Mouse (Mus musculus): ENCODE results near the gene 4930503B20Rik. TPM values are rescaled to one million over a fixed set of nuclear protein-coding genes. Genes with fewer than 3 reads are reported as not detected.

4930503B20Rik gene
- total and polyA plus RNA-seq, 2 experiments from 2014 or later = 0.12 TPM; not detected in 1

DNA sequence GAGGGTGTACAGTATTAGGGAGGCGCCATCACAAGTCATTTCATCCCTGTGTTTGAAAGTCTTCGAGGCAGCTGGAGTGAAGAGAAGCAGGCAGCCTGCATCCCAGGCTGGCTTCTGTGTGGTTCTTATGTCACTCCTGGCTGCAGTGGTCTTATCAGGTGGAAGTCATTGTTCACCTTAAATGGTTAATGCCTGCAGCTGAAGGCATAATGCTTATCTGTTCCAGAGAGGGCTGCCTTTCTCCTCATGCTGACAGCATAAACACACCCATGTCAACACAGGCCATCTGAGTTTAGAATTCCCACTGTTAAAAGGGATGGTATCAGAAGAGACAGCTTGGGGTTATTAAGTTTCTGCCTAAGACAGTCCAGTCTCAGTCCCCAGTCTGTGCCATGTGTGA is 49.9 kb downstream of the 4930503B20Rik start:
- 0 out of 2 replicates have a peak, but pooled peaks cover 3% of the 10 kb centered on the region for H3K4me1 ChIP-seq (ENCODE audit: insufficient read depth)
- WGBS = 86% methylated on average over 2 of the region's 2 CpGs

DNA sequence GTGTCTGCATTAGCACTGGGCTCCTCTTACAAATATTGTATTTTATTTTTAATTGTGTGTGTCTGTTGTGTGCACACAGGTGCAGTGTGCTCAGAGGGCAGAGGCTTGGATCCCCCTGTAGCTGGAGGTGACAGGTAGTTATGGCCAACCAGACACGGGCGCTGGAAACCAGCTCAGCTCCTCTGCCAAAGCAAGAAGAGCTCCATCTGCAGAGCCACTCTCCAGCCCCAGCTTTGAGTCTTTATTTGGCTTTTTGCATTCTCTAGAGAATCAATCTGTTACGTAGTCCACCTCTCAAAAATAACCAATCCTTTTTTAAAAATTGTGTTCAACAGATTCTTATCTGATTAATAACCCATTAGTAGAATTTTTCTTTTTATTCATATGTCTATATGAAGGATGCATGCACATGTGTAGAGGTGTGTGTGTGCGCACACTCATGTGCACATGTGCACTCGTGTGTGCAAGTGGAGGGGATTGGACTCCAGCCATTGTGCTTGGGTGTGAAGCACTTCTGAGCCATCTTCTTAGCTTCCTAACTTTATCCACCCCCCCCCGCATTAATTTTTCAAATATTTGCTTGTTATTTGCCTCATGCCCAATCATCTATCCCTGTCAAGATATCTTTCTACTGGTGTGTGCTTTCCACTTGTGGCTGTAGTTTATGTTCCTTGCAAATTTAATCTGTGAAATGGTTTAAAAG is 51.8 kb downstream of the 4930503B20Rik start:
- Histone ChIP-seq H3K4me2 (ENCODE audit: low read depth) (no peak overlapping the region), H3K27ac (ENCODE audit: low read depth, low read length) (no peak overlapping the region), H3K27me3 (ENCODE audit: insufficient read depth, low read length) (no peaks in the 10 kb centered on the region), H3K4me1 (ENCODE audit: insufficient read depth) (0 out of 2 replicates have a peak, but pooled peaks cover 3% of the 10 kb centered on the region), H3K36me3 (ENCODE audit: insufficient read depth) (no peaks in the 10 kb centered on the region), H3K9ac (no peak overlapping the region), H3K9me3 (ENCODE audit: low read length) (no peaks in the 10 kb centered on the region), H3K4me3 (ENCODE audit: low read depth, low read length) (no peak overlapping the region)
- no peak for TF ChIP-seq CTCF (IDR thresholded peaks at IDR 0.05; ENCODE audit: low read depth)
- WGBS = 84% methylated on average over 6 of the region's 6 CpGs
- DNase-seq = no peak
- no peak for ATAC-seq

More for the DNA sequence above, 49.9 kb downstream of the 4930503B20Rik start:
- Histone ChIP-seq H3K4me2 (ENCODE audit: low read depth) (no peak overlapping the region), H3K9me3 (ENCODE audit: low read length) (no peaks in the 10 kb centered on the region), H3K4me3 (ENCODE audit: low read depth, low read length) (no peak overlapping the region), H3K27ac (ENCODE audit: low read depth, low read length) (no peak overlapping the region), H3K27me3 (ENCODE audit: insufficient read depth, low read length) (no peaks in the 10 kb centered on the region), H3K36me3 (ENCODE audit: insufficient read depth) (no peaks in the 10 kb centered on the region), H3K9ac (no peak overlapping the region)
- DNase-seq = no peak
- TF ChIP-seq CTCF (IDR thresholded peaks at IDR 0.05; ENCODE audit: low read depth) = no peak
- no peak for ATAC-seq

DNA sequence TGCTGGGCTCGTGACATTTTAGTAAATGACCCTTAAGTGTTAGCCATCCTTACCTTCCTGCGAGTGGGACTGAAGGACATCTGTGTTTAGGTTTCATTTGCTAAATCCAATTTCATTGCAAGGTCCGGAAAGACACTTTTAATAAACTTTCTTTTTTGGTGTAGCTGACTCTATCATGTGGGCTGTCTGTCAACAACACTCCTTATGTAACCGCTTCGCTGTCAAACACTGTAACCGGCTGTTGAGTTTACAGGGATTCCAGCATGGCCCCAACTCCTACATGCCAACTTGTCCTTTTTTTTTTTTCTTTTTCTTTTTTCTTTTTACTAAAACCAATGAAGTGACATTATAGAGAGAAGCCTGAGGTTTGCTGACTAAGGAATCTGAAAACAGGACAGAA is 52.7 kb downstream of the 4930503B20Rik start:
- Histone ChIP-seq H3K27ac (ENCODE audit: low read depth, low read length) (no peak overlapping the region), H3K4me1 (ENCODE audit: insufficient read depth) (0 out of 2 replicates have a peak, but pooled peaks cover 3% of the 10 kb centered on the region), H3K4me3 (ENCODE audit: low read depth, low read length) (no peak overlapping the region), H3K27me3 (ENCODE audit: insufficient read depth, low read length) (no peaks in the 10 kb centered on the region), H3K36me3 (ENCODE audit: insufficient read depth) (no peaks in the 10 kb centered on the region), H3K4me2 (ENCODE audit: low read depth) (no peak overlapping the region), H3K9me3 (ENCODE audit: low read length) (no peaks in the 10 kb centered on the region), H3K9ac (no peak overlapping the region)
- TF ChIP-seq CTCF (IDR thresholded peaks at IDR 0.05; ENCODE audit: low read depth) = no peak
- DNase-seq = no peak
- 69% methylated on average over 6 of the region's 6 CpGs for WGBS
- no peak for ATAC-seq

DNA sequence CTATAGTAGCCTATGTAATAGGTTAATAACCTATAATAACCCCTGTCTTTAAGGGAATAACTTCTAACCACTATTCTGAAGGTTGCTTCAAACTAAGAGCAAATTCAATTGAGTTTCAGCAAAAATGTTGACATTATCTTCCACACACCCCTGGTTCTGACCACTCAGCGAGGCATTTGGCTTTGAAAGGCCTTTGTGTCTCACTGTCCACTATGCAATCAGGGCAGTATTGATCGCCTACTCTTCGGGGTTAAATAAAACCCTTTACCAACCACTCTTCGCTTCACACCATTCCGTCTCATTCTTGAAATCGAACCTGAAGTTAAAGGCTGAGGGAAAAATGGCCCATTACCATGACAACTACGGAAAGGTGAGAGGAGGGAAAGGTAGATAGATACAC is 54.3 kb downstream of the 4930503B20Rik start:
- H3K4me3 ChIP-seq (ENCODE audit: low read depth, low read length) = no peak overlapping the region
- DNase-seq (no peak), ATAC-seq (no peak)
- no peak overlapping the region for H3K27ac ChIP-seq (ENCODE audit: low read depth, low read length)
- 0 out of 2 replicates have a peak, but pooled peaks cover 3% of the 10 kb centered on the region for H3K4me1 ChIP-seq (ENCODE audit: insufficient read depth)
- WGBS = 86% methylated on average over 7 of the region's 7 CpGs
- H3K9me3 ChIP-seq (ENCODE audit: low read length) = no peaks in the 10 kb centered on the region
- H3K4me2 ChIP-seq (ENCODE audit: low read depth) = no peak overlapping the region
- no peak for TF ChIP-seq CTCF (IDR thresholded peaks at IDR 0.05; ENCODE audit: low read depth)
- no peaks in the 10 kb centered on the region for H3K27me3 ChIP-seq (ENCODE audit: insufficient read depth, low read length)
- no peaks in the 10 kb centered on the region for H3K36me3 ChIP-seq (ENCODE audit: insufficient read depth)
- H3K9ac ChIP-seq = no peak overlapping the region

DNA sequence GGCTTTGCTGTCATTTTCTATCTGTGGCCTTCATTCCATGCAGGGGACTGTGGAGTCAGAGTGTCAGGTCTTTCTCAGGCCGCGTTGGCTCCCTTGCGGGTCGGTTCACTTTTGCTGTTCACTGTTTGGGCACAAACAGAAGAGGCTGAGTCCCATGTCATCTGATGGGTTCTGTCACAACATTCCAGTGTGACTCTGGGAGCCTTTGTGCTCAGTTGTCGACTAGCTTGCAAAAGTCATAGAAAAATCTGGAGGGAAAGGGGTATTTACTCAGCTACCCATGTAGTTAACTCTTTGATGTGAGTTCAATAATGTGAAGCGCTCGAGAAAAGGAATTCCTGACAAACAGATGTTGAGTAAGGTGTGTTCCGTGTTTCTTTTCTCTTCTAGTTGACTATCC is 54.7 kb downstream of the 4930503B20Rik start:
- Histone ChIP-seq H3K4me1 (ENCODE audit: insufficient read depth) (0 out of 2 replicates have a peak, but pooled peaks cover 3% of the 10 kb centered on the region), H3K4me3 (ENCODE audit: low read depth, low read length) (no peak overlapping the region), H3K27me3 (ENCODE audit: insufficient read depth, low read length) (no peaks in the 10 kb centered on the region), H3K9me3 (ENCODE audit: low read length) (no peaks in the 10 kb centered on the region), H3K9ac (no peak overlapping the region), H3K36me3 (ENCODE audit: insufficient read depth) (no peaks in the 10 kb centered on the region), H3K4me2 (ENCODE audit: low read depth) (no peak overlapping the region), H3K27ac (ENCODE audit: low read depth, low read length) (no peak overlapping the region)
- 79% methylated on average over 8 of the region's 8 CpGs for WGBS
- DNase-seq (no peak), ATAC-seq (no peak)
- no peak for TF ChIP-seq CTCF (IDR thresholded peaks at IDR 0.05; ENCODE audit: low read depth)

DNA sequence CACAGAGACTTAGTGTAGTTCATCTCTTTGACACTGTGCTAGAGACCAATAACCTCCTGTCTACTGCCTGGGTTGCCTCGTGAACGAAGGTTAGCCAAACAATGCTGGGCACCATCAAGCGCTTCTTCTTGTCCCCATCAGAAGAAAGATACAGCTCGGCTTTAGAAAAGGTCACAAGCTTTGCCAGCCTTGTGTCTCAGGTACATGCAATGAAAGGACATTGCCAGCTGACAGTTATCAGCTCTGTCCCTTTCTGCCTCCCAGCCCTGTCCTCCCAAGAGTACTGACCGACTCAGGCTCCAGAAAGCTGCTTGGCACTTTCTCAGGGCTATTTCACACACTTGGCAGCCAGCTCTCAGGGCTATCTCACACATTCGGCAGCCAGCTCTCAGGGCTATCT is 55.7 kb downstream of the 4930503B20Rik start:
- 89% methylated on average over 6 of the region's 6 CpGs for WGBS
- Histone ChIP-seq H3K9me3 (ENCODE audit: low read length) (no peaks in the 10 kb centered on the region), H3K36me3 (ENCODE audit: insufficient read depth) (no peaks in the 10 kb centered on the region), H3K4me2 (ENCODE audit: low read depth) (no peak overlapping the region), H3K9ac (no peak overlapping the region), H3K27ac (ENCODE audit: low read depth, low read length) (no peak overlapping the region), H3K4me1 (ENCODE audit: insufficient read depth) (0 out of 2 replicates have a peak, but pooled peaks cover 3% of the 10 kb centered on the region), H3K27me3 (ENCODE audit: insufficient read depth, low read length) (no peaks in the 10 kb centered on the region), H3K4me3 (ENCODE audit: low read depth, low read length) (no peak overlapping the region)
- ATAC-seq (no peak), DNase-seq (no peak)
- no peak for TF ChIP-seq CTCF (IDR thresholded peaks at IDR 0.05; ENCODE audit: low read depth)

Other genes starting within 250 kb of the 4930503B20Rik start
- 43.2 and 43.5 TPM in 2 replicates for gene Ssx2ip, start 246.7 kb downstream of the 4930503B20Rik start, total RNA-seq (2014; rRNA removed)
- gene Ssx2ip, start 246.7 kb downstream of the 4930503B20Rik start, polyA plus RNA-seq (2015; fragmentation: Nextera tagmentation; extraction: Ambion mirVana) = 19.8 and 26.6 TPM in 2 replicates
- gene Ctbs, start 201.5 kb downstream of the 4930503B20Rik start, total RNA-seq (2014; rRNA removed) = 7.5 and 9.9 TPM in 2 replicates
- gene Ctbs, start 201.5 kb downstream of the 4930503B20Rik start, polyA plus RNA-seq (2015; fragmentation: Nextera tagmentation; extraction: Ambion mirVana) = 3.8 and 4.4 TPM in 2 replicates
- gene Spata1, start 151.6 kb downstream of the 4930503B20Rik start, total RNA-seq (2014; rRNA removed) = 6.0 and 13.5 TPM in 2 replicates
- 4.3 and 6.5 TPM in 2 replicates for gene Spata1, start 151.6 kb downstream of the 4930503B20Rik start, polyA plus RNA-seq (2015; fragmentation: Nextera tagmentation; extraction: Ambion mirVana)
- gene Gng5, start 151.5 kb downstream of the 4930503B20Rik start, total RNA-seq (2014; rRNA removed) = 73.7 and 90.4 TPM in 2 replicates
- gene Gng5, start 151.5 kb downstream of the 4930503B20Rik start, polyA plus RNA-seq (2015; fragmentation: Nextera tagmentation; extraction: Ambion mirVana) = 291 and 344 TPM in 2 replicates
- 36.7 and 39.9 TPM in 2 replicates for gene Rpf1, start 129.9 kb downstream of the 4930503B20Rik start, total RNA-seq (2014; rRNA removed)
- 27.4 and 29.4 TPM in 2 replicates for gene Rpf1, start 129.9 kb downstream of the 4930503B20Rik start, polyA plus RNA-seq (2015; fragmentation: Nextera tagmentation; extraction: Ambion mirVana)
- gene Uox, start 80.9 kb downstream of the 4930503B20Rik start, total RNA-seq (2014; rRNA removed) = 0.08 and 0.43 TPM in 2 replicates
- 0.19 and 0.25 TPM in 2 replicates for gene Uox, start 80.9 kb downstream of the 4930503B20Rik start, polyA plus RNA-seq (2015; fragmentation: Nextera tagmentation; extraction: Ambion mirVana)
- gene Dnase2b, start 35.7 kb downstream of the 4930503B20Rik start, total RNA-seq (2014; rRNA removed) = not detected in 2 replicates
- gene Dnase2b, start 35.7 kb downstream of the 4930503B20Rik start, polyA plus RNA-seq (2015; fragmentation: Nextera tagmentation; extraction: Ambion mirVana) = not detected in 2 replicates
- 0.33 TPM in 1 of 2 replicates, not detected in the other for gene Samd13, start 34.3 kb upstream of the 4930503B20Rik start, total RNA-seq (2014; rRNA removed)
- 0.14 and 0.57 TPM in 2 replicates for gene Samd13, start 34.3 kb upstream of the 4930503B20Rik start, polyA plus RNA-seq (2015; fragmentation: Nextera tagmentation; extraction: Ambion mirVana)
- 320 and 369 TPM in 2 replicates for gene Prkacb, start 161.7 kb upstream of the 4930503B20Rik start, total RNA-seq (2014; rRNA removed)
- 161 and 208 TPM in 2 replicates for gene Prkacb, start 161.7 kb upstream of the 4930503B20Rik start, polyA plus RNA-seq (2015; fragmentation: Nextera tagmentation; extraction: Ambion mirVana)
- 23.5 and 33.7 TPM in 2 replicates for gene Ttll7, start 201.1 kb upstream of the 4930503B20Rik start, total RNA-seq (2014; rRNA removed)
- 6.6 and 7.5 TPM in 2 replicates for gene Ttll7, start 201.1 kb upstream of the 4930503B20Rik start, polyA plus RNA-seq (2015; fragmentation: Nextera tagmentation; extraction: Ambion mirVana)

Data from forebrain, postnatal 0 days (tissue).